Mouse (Mus musculus): ENCODE data around the gene Tra2a.
"Not testable (repeated sequence)": the region's sequence is repeated elsewhere in the genome, so short reads cannot be mapped to it uniquely, and the experiment has no call there.

Gene Tra2a

GRCm38 (mm10) chr6:49263847-49264243 is at the start of gene Tra2a:
Gene Tra2a (minus strand): TSS chr6:49264033.
- peak; percentile 95 for DNase-seq (ENCODE audit: low spot score)

- DNase-seq (ENCODE audit: low spot score), result no peak
These were observed 34.5 kb upstream of the Tra2a start for GRCm38 (mm10) chr6:49298286-49298685.

- DNase-seq (ENCODE audit: low spot score), result no peak
These were observed 18.3 kb upstream of the Tra2a start for GRCm38 (mm10) chr6:49282122-49282521.

- no peak for DNase-seq (ENCODE audit: low spot score)
These were observed 17.1 kb upstream of the Tra2a start for GRCm38 (mm10) chr6:49280942-49281341.

GRCm38 (mm10) chr6:49275296-49275695 is 11.5 kb upstream of the Tra2a start:
- no peak for DNase-seq (ENCODE audit: low spot score)

GRCm38 (mm10) chr6:49274416-49275091 is 10.7 kb upstream of the Tra2a start:
- DNase-seq (ENCODE audit: low spot score), result no peak

GRCm38 (mm10) chr6:49273934-49274333 is 10.1 kb upstream of the Tra2a start:
- DNase-seq (ENCODE audit: low spot score), result no peak

- DNase-seq (ENCODE audit: low spot score), result no peak
These were observed 9.0 kb upstream of the Tra2a start for GRCm38 (mm10) chr6:49272863-49273262.

GRCm38 (mm10) chr6:49271815-49272214 is 8.0 kb upstream of the Tra2a start:
- DNase-seq (ENCODE audit: low spot score), result no peak

- no peak for DNase-seq (ENCODE audit: low spot score)
These were observed 6.1 kb upstream of the Tra2a start for GRCm38 (mm10) chr6:49269923-49270322.

- DNase-seq (ENCODE audit: low spot score), result no peak
These were observed 5.4 kb upstream of the Tra2a start for GRCm38 (mm10) chr6:49269200-49269599.

GRCm38 (mm10) chr6:49267686-49268085 is 3.9 kb upstream of the Tra2a start:
- DNase-seq (ENCODE audit: low spot score), result peak; percentile 45

- not testable (repeated sequence) for DNase-seq (ENCODE audit: low spot score)
These were observed 1.4 kb upstream of the Tra2a start for GRCm38 (mm10) chr6:49265207-49265606.

- not testable (repeated sequence) for DNase-seq (ENCODE audit: low spot score)
These were observed 613 bp upstream of the Tra2a start for GRCm38 (mm10) chr6:49264446-49264845.

GRCm38 (mm10) chr6:49263081-49263846 is 569 bp downstream of the Tra2a start:
- no peak for DNase-seq (ENCODE audit: low spot score)

- DNase-seq (ENCODE audit: low spot score), result no peak
These were observed 1.4 kb downstream of the Tra2a start for GRCm38 (mm10) chr6:49262421-49262820.

- no peak for DNase-seq (ENCODE audit: low spot score)
These were observed 4.1 kb downstream of the Tra2a start for GRCm38 (mm10) chr6:49259711-49260110.

GRCm38 (mm10) chr6:49257880-49258279 is 6.0 kb downstream of the Tra2a start:
- no peak for DNase-seq (ENCODE audit: low spot score)

GRCm38 (mm10) chr6:49252207-49252606 is 11.6 kb downstream of the Tra2a start:
- no peak for DNase-seq (ENCODE audit: low spot score)

GRCm38 (mm10) chr6:49251199-49251598 is 12.6 kb downstream of the Tra2a start:
- DNase-seq (ENCODE audit: low spot score), result no peak

- DNase-seq (ENCODE audit: low spot score), result no peak
These were observed 16.6 kb downstream of the Tra2a start for GRCm38 (mm10) chr6:49247246-49247645.

GRCm38 (mm10) chr6:49242331-49242730 is 21.5 kb downstream of the Tra2a start:
- no peak for DNase-seq (ENCODE audit: low spot score)

- no peak for DNase-seq (ENCODE audit: low spot score)
These were observed 22.3 kb downstream of the Tra2a start for GRCm38 (mm10) chr6:49241562-49241961.

- peak; percentile 96 for DNase-seq (ENCODE audit: low spot score)
These were observed 27.5 kb downstream of the Tra2a start for GRCm38 (mm10) chr6:49236331-49236730.
